Mouse (Mus musculus): ENCODE data around the gene Pdzk1. TPM values are rescaled to one million over a fixed set of nuclear protein-coding genes. Genes with fewer than 3 reads are reported as not detected.

The Pdzk1 gene
- polyA plus RNA-seq, 1 experiment from 2014 or later, result not detected

- no peak overlapping the region for H3K4me2 ChIP-seq (replicated peaks)
- ATAC-seq (ENCODE audit: insufficient number of reproducible peaks, low FRiP score, low TSS enrichment, low read depth), result no peak
- WGBS, result 86% methylated on average over 3 of the region's 3 CpGs
- H3K9me3 ChIP-seq (replicated peaks), result no peaks in the 10 kb centered on the region
- no peak overlapping the region for H3K9ac ChIP-seq
- H3K27me3 ChIP-seq, result no peaks in the 10 kb centered on the region
- H3K4me3 ChIP-seq (replicated peaks), result no peak overlapping the region
- H3K36me3 ChIP-seq, result peaks cover 44% of the 10 kb centered on the region
- H3K4me1 ChIP-seq, result no peaks in the 10 kb centered on the region
- no peak overlapping the region for H3K27ac ChIP-seq (replicated peaks)
Measured at GRCm38 (mm10) chr3:96867863-96868262, 38.8 kb downstream of the Pdzk1 start.

- no peak overlapping the region for H3K27ac ChIP-seq (replicated peaks)
- no peaks in the 10 kb centered on the region for H3K27me3 ChIP-seq
- no peaks in the 10 kb centered on the region for H3K4me1 ChIP-seq
- H3K36me3 ChIP-seq, result peaks cover 51% of the 10 kb centered on the region
- no peak for ATAC-seq (ENCODE audit: insufficient number of reproducible peaks, low FRiP score, low TSS enrichment, low read depth)
- 89% methylated on average over 8 of the region's 8 CpGs for WGBS
- no peak overlapping the region for H3K9ac ChIP-seq
- no peak overlapping the region for H3K4me3 ChIP-seq (replicated peaks)
- H3K4me2 ChIP-seq (replicated peaks), result no peak overlapping the region
- H3K9me3 ChIP-seq (replicated peaks), result no peaks in the 10 kb centered on the region
Measured at GRCm38 (mm10) chr3:96868566-96868965, 39.5 kb downstream of the Pdzk1 start.

- Histone ChIP-seq H3K27ac (replicated peaks) (no peak overlapping the region), H3K9ac (no peak overlapping the region), H3K4me2 (replicated peaks) (no peak overlapping the region), H3K9me3 (replicated peaks) (no peaks in the 10 kb centered on the region), H3K4me3 (replicated peaks) (no peak overlapping the region), H3K4me1 (no peaks in the 10 kb centered on the region), H3K36me3 (peaks cover 56% of the 10 kb centered on the region), H3K27me3 (no peaks in the 10 kb centered on the region)
- ATAC-seq (ENCODE audit: insufficient number of reproducible peaks, low FRiP score, low TSS enrichment, low read depth), result no peak
- 96% methylated on average over 7 of the region's 7 CpGs for whole genome bisulfite sequencing
Measured at GRCm38 (mm10) chr3:96869091-96869490, 40.0 kb downstream of the Pdzk1 start.

GRCm38 (mm10) chr3:96870270-96870669 is 41.2 kb downstream of the Pdzk1 start:
- H3K36me3 ChIP-seq, result peaks cover 63% of the 10 kb centered on the region
- no peak overlapping the region for H3K4me3 ChIP-seq (replicated peaks)
- 89% methylated on average over 2 of the region's 2 CpGs for WGBS
- H3K9ac ChIP-seq, result no peak overlapping the region
- H3K27ac ChIP-seq (replicated peaks), result no peak overlapping the region
- H3K4me2 ChIP-seq (replicated peaks), result no peak overlapping the region
- no peaks in the 10 kb centered on the region for H3K27me3 ChIP-seq
- no peak for ATAC-seq (ENCODE audit: insufficient number of reproducible peaks, low FRiP score, low TSS enrichment, low read depth)
- H3K9me3 ChIP-seq (replicated peaks), result no peaks in the 10 kb centered on the region
- no peaks in the 10 kb centered on the region for H3K4me1 ChIP-seq

- Histone ChIP-seq H3K4me1 (no peaks in the 10 kb centered on the region), H3K9me3 (replicated peaks) (no peaks in the 10 kb centered on the region), H3K4me2 (replicated peaks) (no peak overlapping the region), H3K9ac (no peak overlapping the region), H3K27ac (replicated peaks) (no peak overlapping the region), H3K4me3 (replicated peaks) (no peak overlapping the region), H3K36me3 (peaks cover 67% of the 10 kb centered on the region), H3K27me3 (no peaks in the 10 kb centered on the region)
- ATAC-seq (ENCODE audit: insufficient number of reproducible peaks, low FRiP score, low TSS enrichment, low read depth), result no peak
- WGBS, result 83% methylated on average over 8 of the region's 8 CpGs
Measured at GRCm38 (mm10) chr3:96871070-96871469, 42.0 kb downstream of the Pdzk1 start.

GRCm38 (mm10) chr3:96872501-96872900 is 43.4 kb downstream of the Pdzk1 start:
- WGBS, result 90% methylated on average over 8 of the region's 8 CpGs
- H3K27me3 ChIP-seq, result no peaks in the 10 kb centered on the region
- peaks cover 72% of the 10 kb centered on the region for H3K36me3 ChIP-seq

GRCm38 (mm10) chr3:96874808-96875571 is 45.9 kb downstream of the Pdzk1 start:
- no peaks in the 10 kb centered on the region for H3K4me1 ChIP-seq
- no peak overlapping the region for H3K9ac ChIP-seq
- no peak for ATAC-seq (ENCODE audit: insufficient number of reproducible peaks, low FRiP score, low TSS enrichment, low read depth)
- H3K9me3 ChIP-seq (replicated peaks), result no peaks in the 10 kb centered on the region
- no peak overlapping the region for H3K27ac ChIP-seq (replicated peaks)
- no peaks in the 10 kb centered on the region for H3K27me3 ChIP-seq
- H3K4me2 ChIP-seq (replicated peaks), result no peak overlapping the region
- H3K4me3 ChIP-seq (replicated peaks), result no peak overlapping the region
- H3K36me3 ChIP-seq, result peaks cover 69% of the 10 kb centered on the region
- WGBS, result 76% methylated on average over 7 of the region's 7 CpGs

More at GRCm38 (mm10) chr3:96872501-96872900, 43.4 kb downstream of the Pdzk1 start:
- H3K27ac ChIP-seq (replicated peaks), result no peak overlapping the region
- H3K9ac ChIP-seq, result no peak overlapping the region
- H3K4me2 ChIP-seq (replicated peaks), result no peak overlapping the region
- ATAC-seq (ENCODE audit: insufficient number of reproducible peaks, low FRiP score, low TSS enrichment, low read depth), result no peak
- no peaks in the 10 kb centered on the region for H3K4me1 ChIP-seq
- no peaks in the 10 kb centered on the region for H3K9me3 ChIP-seq (replicated peaks)
- no peak overlapping the region for H3K4me3 ChIP-seq (replicated peaks)

DNA sequence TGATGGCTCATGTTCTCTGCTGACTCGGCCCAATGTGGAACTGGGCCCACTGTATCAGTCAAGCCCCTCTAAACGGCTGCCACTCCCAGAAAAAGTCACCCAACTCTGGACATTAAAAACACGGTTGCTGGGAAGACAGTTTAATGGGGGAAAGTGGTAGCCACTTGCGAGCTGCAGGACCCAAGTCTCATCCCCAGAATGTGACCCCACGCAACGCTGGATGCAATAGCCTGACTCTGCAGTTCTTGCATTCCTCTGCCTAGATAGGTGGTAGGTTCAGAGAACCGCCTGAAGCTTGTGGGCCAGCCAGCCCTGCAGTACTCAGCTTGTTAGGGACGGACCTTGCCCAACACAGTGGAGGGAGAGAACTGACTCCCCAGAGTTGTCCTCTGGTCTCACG is 50.5 kb downstream of the Pdzk1 start:
- H3K27me3 ChIP-seq, result no peaks in the 10 kb centered on the region
- H3K9ac ChIP-seq, result no peak overlapping the region
- peaks cover 65% of the 10 kb centered on the region for H3K36me3 ChIP-seq
- no peaks in the 10 kb centered on the region for H3K9me3 ChIP-seq (replicated peaks)
- no peak overlapping the region for H3K4me3 ChIP-seq (replicated peaks)
- no peak overlapping the region for H3K4me2 ChIP-seq (replicated peaks)
- 90% methylated on average over 9 of the region's 9 CpGs for WGBS
- H3K4me1 ChIP-seq, result no peaks in the 10 kb centered on the region
- H3K27ac ChIP-seq (replicated peaks), result no peak overlapping the region
- no peak for ATAC-seq (ENCODE audit: insufficient number of reproducible peaks, low FRiP score, low TSS enrichment, low read depth)

DNA sequence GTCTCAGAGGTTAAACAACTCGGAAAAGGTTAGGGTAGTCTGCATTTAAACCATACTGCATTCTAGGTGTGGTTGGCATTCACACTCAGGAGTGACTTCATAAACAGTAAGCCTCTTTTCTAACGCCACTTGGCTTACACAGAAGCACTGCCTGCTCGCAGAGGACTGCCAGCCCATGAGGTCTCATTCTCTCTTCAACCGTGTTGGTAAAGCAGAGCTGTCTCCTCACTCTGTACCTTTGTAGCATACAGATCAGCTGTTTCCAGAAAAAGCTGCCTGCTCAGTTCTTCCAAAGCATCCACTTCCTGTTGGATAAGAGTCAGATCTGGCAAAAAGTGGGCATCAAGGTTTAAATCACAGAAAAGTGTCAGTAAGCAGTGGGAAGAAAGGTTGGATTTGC is 51.3 kb downstream of the Pdzk1 start:
- H3K4me3 ChIP-seq (replicated peaks), result no peak overlapping the region
- no peak overlapping the region for H3K27ac ChIP-seq (replicated peaks)
- H3K4me2 ChIP-seq (replicated peaks), result no peak overlapping the region
- H3K36me3 ChIP-seq, result peaks cover 58% of the 10 kb centered on the region
- no peaks in the 10 kb centered on the region for H3K9me3 ChIP-seq (replicated peaks)
- no peaks in the 10 kb centered on the region for H3K4me1 ChIP-seq
- no peak overlapping the region for H3K9ac ChIP-seq
- WGBS, result 86% methylated on average over 4 of the region's 4 CpGs
- H3K27me3 ChIP-seq, result no peaks in the 10 kb centered on the region
- ATAC-seq (ENCODE audit: insufficient number of reproducible peaks, low FRiP score, low TSS enrichment, low read depth), result no peak

DNA sequence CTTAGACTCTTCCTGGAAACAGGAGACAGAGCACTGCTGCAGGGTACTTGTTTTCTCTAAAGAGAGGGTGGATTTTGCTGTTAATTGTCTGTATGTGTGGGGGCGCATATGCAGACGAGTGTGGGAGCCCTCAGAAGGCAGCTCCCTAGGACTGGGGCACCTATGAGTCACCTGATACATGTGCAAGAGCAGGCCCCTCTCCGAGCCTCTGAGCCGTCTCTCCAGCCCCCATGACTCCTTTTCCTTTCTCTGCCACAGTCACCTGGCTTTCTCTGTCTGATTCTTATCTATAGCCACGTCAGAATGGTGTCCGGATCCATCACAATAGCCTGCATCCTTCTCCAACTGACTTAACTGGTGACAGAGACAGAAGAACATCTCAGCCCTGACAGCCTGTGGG is 52.5 kb downstream of the Pdzk1 start:
- Histone ChIP-seq H3K27me3 (no peaks in the 10 kb centered on the region), H3K9me3 (replicated peaks) (no peaks in the 10 kb centered on the region), H3K27ac (replicated peaks) (no peak overlapping the region), H3K4me1 (no peaks in the 10 kb centered on the region), H3K9ac (no peak overlapping the region), H3K36me3 (peaks cover 64% of the 10 kb centered on the region), H3K4me3 (replicated peaks) (no peak overlapping the region), H3K4me2 (replicated peaks) (no peak overlapping the region)
- ATAC-seq (ENCODE audit: insufficient number of reproducible peaks, low FRiP score, low TSS enrichment, low read depth), result no peak
- 80% methylated on average over 6 of the region's 6 CpGs for WGBS

- Histone ChIP-seq H3K36me3 (peaks cover 67% of the 10 kb centered on the region), H3K27ac (replicated peaks) (no peak overlapping the region), H3K4me3 (replicated peaks) (no peak overlapping the region), H3K9me3 (replicated peaks) (no peaks in the 10 kb centered on the region), H3K27me3 (no peaks in the 10 kb centered on the region), H3K4me1 (no peaks in the 10 kb centered on the region), H3K9ac (no peak overlapping the region), H3K4me2 (replicated peaks) (no peak overlapping the region)
- 93% methylated on average over 14 of the region's 14 CpGs for WGBS
- ATAC-seq (ENCODE audit: insufficient number of reproducible peaks, low FRiP score, low TSS enrichment, low read depth), result no peak
Measured at GRCm38 (mm10) chr3:96882061-96882849, 53.2 kb downstream of the Pdzk1 start.

Measured in embryonic facial prominence, embryonic 15.5 days (tissue).